ENCODE assay signal across 8 mouse cellular contexts in genomic region chr13:23763586-23764323, GRCm38 (mm10). TPM values are rescaled to one million over a fixed set of nuclear protein-coding genes. Genes with fewer than 3 reads are reported as not detected.
DNase-seq lines count a peak whose midpoint lies in the region; ATAC-seq and TF ChIP-seq lines count a peak whose summit lies in the region.

Hist1h1a (plus strand) TSS chr13:23763666.

- no peak for TF ChIP-seq EP300 in heart, adult 2 months (IDR thresholded peaks at IDR 0.05; ENCODE audit: insufficient read depth, low read depth, low read length)

- TF ChIP-seq CTCF in testis, adult 2 months (IDR thresholded peaks at IDR 0.05; ENCODE audit: control insufficient read depth, insufficient read depth, insufficient replicate concordance, low read depth, low read length) = no peak
- no peak for TF ChIP-seq CTCF in heart, adult 2 months (IDR thresholded peaks at IDR 0.05)

- no peaks in the 10 kb centered on the region for H3K9me3 ChIP-seq in embryonic facial prominence, embryonic 12.5 days

- H3K36me3 ChIP-seq in testis, adult 2 months (ENCODE audit: control insufficient read depth, insufficient read depth, low read length) = no peaks in the 10 kb centered on the region
- no peaks in the 10 kb centered on the region for H3K36me3 ChIP-seq in embryonic facial prominence, embryonic 12.5 days
- H3K36me3 ChIP-seq in heart, adult 2 months (ENCODE audit: control insufficient read depth, insufficient read depth, low read length) = peaks cover 2% of the 10 kb centered on the region

- 3% methylated on average over 34 of the region's 34 CpGs for WGBS in embryonic facial prominence, embryonic 12.5 days
- WGBS in heart, adult 2 months = 6% methylated on average over 34 of the region's 34 CpGs

- intact Hi-C loops in heart, adult 2 months (cut with DNase I) = loop anchor here (5.0 to 10.0 kb wide), 2 partner anchors 341 to 399 kb away; partner anchors contain the start of genes Abt1 and Zfp322a

- H3K9ac ChIP-seq in embryonic facial prominence, embryonic 12.5 days = peak within 1 kb of the TSS; percentile 73
- peak within 1 kb of the TSS; percentile 76 for H3K9ac ChIP-seq in heart, adult 2 months (ENCODE audit: low read depth, low read length)

- H3K27me3 ChIP-seq in testis, adult 2 months (ENCODE audit: control insufficient read depth, insufficient read depth, low read length) = no peaks in the 10 kb centered on the region
- H3K27me3 ChIP-seq in embryonic facial prominence, embryonic 12.5 days = no peaks in the 10 kb centered on the region
- H3K27me3 ChIP-seq in heart, adult 2 months (ENCODE audit: control insufficient read depth, insufficient read depth, low read length) = no peaks in the 10 kb centered on the region

- H3K4me3 ChIP-seq in testis, adult 2 months (ENCODE audit: control insufficient read depth, low read depth, low read length) = peak within 1 kb of the TSS; percentile 72
- peak within 1 kb of the TSS; percentile 59 for H3K4me3 ChIP-seq in embryonic facial prominence, embryonic 12.5 days
- H3K4me3 ChIP-seq in heart, adult 2 months = peak within 1 kb of the TSS; percentile 66

- peak; percentile 85 for TF ChIP-seq POLR2A in testis, adult 2 months (IDR thresholded peaks at IDR 0.05; ENCODE audit: control insufficient read depth, low read depth, low read length)
- TF ChIP-seq POLR2A in heart, adult 2 months (IDR thresholded peaks at IDR 0.05; ENCODE audit: insufficient read depth, low read depth, low read length) = peak; percentile 89

- H3K4me2 ChIP-seq in embryonic facial prominence, embryonic 12.5 days (replicated peaks) = peak within 1 kb of the TSS; percentile 86

- peak within 1 kb of the TSS; percentile 69 for H3K27ac ChIP-seq in testis, adult 2 months (ENCODE audit: control insufficient read depth, insufficient read depth, low read depth, low read length)
- H3K27ac ChIP-seq in embryonic facial prominence, embryonic 12.5 days = peak within 1 kb of the TSS; percentile 98
- H3K27ac ChIP-seq in heart, adult 2 months = peak within 1 kb of the TSS; percentile 76

- no peak for DNase-seq in testis, postnatal 10 days (ENCODE audit: low spot score)
- peak; percentile 80 to 86 for DNase-seq in heart, adult 2 months
- peak; percentile 78 to 83 for DNase-seq in kidney, adult 8-10 months
- DNase-seq in liver = peak; percentile 97
- DNase-seq in monocyte, adult 2 months (ENCODE audit: low read depth in 1 of 2, low spot score in 2 of 2) = peak; percentile 55 to 68
- DNase-seq in spleen, postnatal 14 days (ENCODE audit: low spot score in 2 of 2) = peak; percentile 75 to 84

- peak; percentile 74 for ATAC-seq in embryonic facial prominence, embryonic 12.5 days (ENCODE audit: insufficient number of reproducible peaks, insufficient read depth, low FRiP score, low TSS enrichment)

- peaks cover 9% of the 10 kb centered on the region for H3K4me1 ChIP-seq in testis, adult 2 months (ENCODE audit: control insufficient read depth, insufficient read depth, low read length)
- peaks cover 14% of the 10 kb centered on the region for H3K4me1 ChIP-seq in embryonic facial prominence, embryonic 12.5 days
- no peaks in the 10 kb centered on the region for H3K4me1 ChIP-seq in heart, adult 2 months (ENCODE audit: control insufficient read depth, insufficient read depth, low read length)

- H3K79me2 ChIP-seq in heart, adult 2 months (replicated peaks; ENCODE audit: control insufficient read depth, insufficient read depth, low read length) = no peaks in the 10 kb centered on the region

RNA-seq across cellular contexts. Expression of gene Hist1h1a, which starts in this region (rescaled TPM):
- polyA plus RNA-seq in testis, adult 2 months (2012; rRNA removed) = 2.9 and 4.3 TPM in 2 replicates
- polyA plus RNA-seq in embryonic facial prominence, embryonic 12.5 days (2016; fragmentation: Nextera tagmentation; extraction: Ambion mirVana) = 4.0 and 5.8 TPM in 2 replicates
- 1 to 10 TPM; 2.0 to 3.4 TPM for total RNA-seq in heart, adult 2 months (2021)
- polyA plus RNA-seq in heart, adult 2 months (2012; rRNA removed) = 0.21 and 0.26 TPM in 2 replicates
